Mouse (Mus musculus) brown adipose tissue, adult 24 weeks (tissue): ENCODE data around the gene Nepn. TPM values are rescaled to one million over a fixed set of nuclear protein-coding genes. Genes with fewer than 3 reads are reported as not detected.
A peak's percentile ranks its signal among the peaks of the same experiment; 100 is the strongest.

ENCODE experiments used
- H3K27ac ChIP-seq: fragments of 200-500 bp; replicated peaks from 2 replicates; pipeline ENCODE4 v1.5.1; 2012; ENCODE audit warnings: low read depth, mild to moderate bottlenecking, low read length
- H3K4me1 ChIP-seq: fragments of 200-500 bp; 2 replicates; pipeline ENCODE4 v1.6.1; 2012; ENCODE audit warnings: low read length, mixed read lengths; ENCODE audit not compliant: control insufficient read depth, insufficient read depth, insufficient read length
- H3K4me3 ChIP-seq: fragments of 200-500 bp; 2 replicates; pipeline ENCODE4 v1.5.1; 2012; ENCODE audit warnings: low read depth, mild to moderate bottlenecking, low read length, moderate library complexity; ENCODE audit not compliant: insufficient read depth
- polyA plus RNA-seq: library from polyadenylated mRNA; stranded (reverse); fragments of >200 nt; gene quantifications from 2 replicates; pipeline ENCODE4 v1.2.4, GENCODE M21; 2012; ENCODE audit not compliant: missing spikeins, insufficient read depth, insufficient read length

Gene Nepn
- polyA plus RNA-seq, 1 experiment: 1.7 TPM

GRCm38 (mm10) chr10:52419402-52419801 lies 30.6 kb downstream of the Nepn start:
- H3K4me1 ChIP-seq: peaks cover 10% of the 10 kb centered on the region
- H3K27ac ChIP-seq: peak overlapping the region; percentile 93
- H3K4me3 ChIP-seq: peak overlapping the region; percentile 97; the same call in 1 of the 2 replicates

- H3K27ac ChIP-seq: 0 out of 2 replicates have a peak overlapping the region, but pooled peaks have one; percentile 52
- H3K4me1 ChIP-seq: peaks cover 15% of the 10 kb centered on the region
- H3K4me3 ChIP-seq: no peak overlapping the region
Measured at GRCm38 (mm10) chr10:52420526-52420925, 31.8 kb downstream of the Nepn start.

GRCm38 (mm10) chr10:52421716-52422115 lies 32.9 kb downstream of the Nepn start:
- Histone ChIP-seq H3K27ac (no peak overlapping the region), H3K4me3 (no peak overlapping the region), H3K4me1 (peaks cover 24% of the 10 kb centered on the region)

DNA sequence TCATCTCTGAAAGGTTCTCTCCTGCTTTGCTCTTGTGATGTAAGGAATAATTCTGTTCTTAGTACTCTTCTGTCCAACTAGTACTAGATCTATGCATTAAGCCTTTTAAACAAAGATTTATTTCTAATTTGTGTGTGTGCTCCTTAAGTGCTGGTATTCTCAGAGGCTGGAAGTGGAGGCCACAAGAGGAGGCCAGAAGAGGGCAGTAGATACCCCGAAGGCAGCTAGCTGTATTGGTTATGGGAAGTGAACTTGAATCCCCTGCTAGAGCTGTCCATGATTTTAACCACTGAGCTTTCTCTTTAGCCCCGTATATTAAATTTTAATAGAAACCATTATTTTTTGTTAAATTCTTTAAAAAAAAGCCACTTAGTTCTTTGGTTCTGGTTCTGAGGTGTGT lies 34.3 kb downstream of the Nepn start:
- no peak overlapping the region for H3K4me3 ChIP-seq
- H3K4me1 ChIP-seq: peaks cover 24% of the 10 kb centered on the region
- H3K27ac ChIP-seq: no peak overlapping the region

DNA sequence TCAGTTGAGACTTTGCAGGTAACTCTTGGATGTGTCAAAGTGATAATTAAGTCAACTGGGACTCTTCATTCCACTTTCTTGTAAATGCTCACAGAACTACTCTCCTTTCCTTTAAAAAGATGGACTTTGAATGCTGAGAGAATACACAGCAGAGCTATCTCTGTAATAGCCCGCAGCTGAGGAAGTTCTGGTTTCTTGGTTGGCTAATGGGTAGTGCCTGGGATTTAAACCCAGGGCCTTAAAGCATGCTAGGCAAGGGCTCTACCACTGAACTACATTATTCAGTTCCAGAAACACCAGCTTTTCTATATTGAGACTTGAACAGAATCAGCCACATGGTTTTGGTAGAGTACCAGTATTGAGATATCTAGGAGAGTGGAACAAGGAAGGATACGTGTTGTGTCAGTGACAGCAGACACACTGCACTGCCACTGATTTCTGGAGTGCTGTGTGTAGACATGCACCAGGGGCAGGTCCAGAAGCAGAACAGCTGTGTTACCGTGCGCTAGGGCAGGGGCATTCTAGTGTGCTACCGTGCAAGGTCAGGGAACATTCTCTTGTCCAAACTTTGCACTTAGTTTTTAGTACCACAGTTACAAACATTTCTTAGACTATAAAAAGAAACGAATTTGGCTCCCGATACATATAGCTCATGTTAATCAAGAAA lies 37.7 kb downstream of the Nepn start:
- Histone ChIP-seq H3K27ac (no peak overlapping the region), H3K4me1 (peaks cover 20% of the 10 kb centered on the region), H3K4me3 (no peak overlapping the region)

DNA sequence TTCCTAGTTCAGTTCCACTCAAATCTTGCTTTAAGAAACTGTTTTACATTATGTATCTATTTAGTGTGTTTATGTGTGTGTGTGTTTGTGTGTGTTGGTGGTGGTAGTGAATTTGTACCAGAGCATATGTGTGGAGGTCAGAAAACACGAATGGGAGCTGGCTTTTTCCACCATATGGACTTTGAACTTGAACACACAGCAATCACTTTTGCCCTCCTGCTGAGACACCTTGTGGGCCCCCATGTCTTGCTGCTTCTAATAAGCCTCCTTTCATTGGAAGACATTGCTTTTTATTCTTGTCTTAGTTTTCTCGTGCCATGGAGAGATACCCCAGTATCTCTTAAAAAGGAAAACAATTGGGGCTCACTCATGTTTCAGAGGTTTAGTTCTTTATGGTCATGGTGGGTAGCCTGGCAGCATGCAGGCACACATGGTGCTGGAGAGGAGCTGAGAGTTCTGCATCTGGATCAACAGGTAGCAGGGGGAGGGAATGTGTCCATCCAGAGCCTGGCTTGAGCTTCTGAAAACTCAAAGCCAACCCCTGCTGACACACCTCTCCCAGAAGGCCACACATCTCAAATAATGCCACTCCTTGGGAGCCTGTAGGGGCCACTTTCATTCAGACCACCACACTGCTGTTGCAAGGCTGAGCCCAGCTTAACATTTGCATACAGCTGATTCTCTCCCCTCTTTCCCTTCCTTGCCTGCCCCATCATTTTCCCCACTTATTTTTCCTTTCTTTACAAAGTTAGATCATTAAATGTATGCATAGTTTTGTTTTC lies 39.1 kb downstream of the Nepn start:
- Histone ChIP-seq H3K27ac (no peak overlapping the region), H3K4me3 (no peak overlapping the region)

GRCm38 (mm10) chr10:52430953-52431352 lies 42.2 kb downstream of the Nepn start:
- Histone ChIP-seq H3K4me1 (peaks cover 5% of the 10 kb centered on the region), H3K27ac (no peak overlapping the region), H3K4me3 (no peak overlapping the region)

More for the DNA sequence above, 39.1 kb downstream of the Nepn start:
- H3K4me1 ChIP-seq: peaks cover 14% of the 10 kb centered on the region

DNA sequence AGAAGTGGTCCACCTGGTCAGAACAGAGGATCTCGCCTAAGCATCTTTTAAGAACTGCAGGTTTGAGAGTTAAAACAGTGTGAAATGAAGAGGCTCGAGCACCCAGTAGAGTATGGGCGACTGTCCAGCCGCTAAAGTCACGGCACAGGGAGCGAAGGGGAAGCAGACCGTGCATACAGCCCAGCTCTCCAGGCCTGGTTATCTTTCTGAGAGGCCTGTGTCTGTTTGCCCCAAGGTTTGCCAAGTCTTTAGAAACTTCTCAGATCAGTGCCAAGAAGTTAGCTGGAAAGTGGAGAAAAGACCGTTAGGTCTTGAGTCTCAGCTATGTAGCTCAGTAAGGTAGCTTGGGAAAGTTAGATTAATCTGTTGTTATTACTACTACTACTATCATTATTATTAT lies 46.1 kb downstream of the Nepn start:
- Histone ChIP-seq H3K27ac (no peak overlapping the region), H3K4me1 (no peaks in the 10 kb centered on the region), H3K4me3 (no peak overlapping the region)

Other genes with a start within 250 kb of the Nepn start
- gene Ros1, start 193.7 kb upstream of the Nepn start, polyA plus RNA-seq: not detected in 2 replicates
- gene Dcbld1, start 155.4 kb upstream of the Nepn start, polyA plus RNA-seq: 0.99 and 1.0 TPM in 2 replicates
- not detected in 2 replicates for gene Gm26741, start 30.2 kb upstream of the Nepn start, polyA plus RNA-seq
- gene Gopc, start 6.8 kb upstream of the Nepn start, polyA plus RNA-seq: 9.3 and 12.4 TPM in 2 replicates
- 25.1 and 35.3 TPM in 2 replicates for gene Nus1, start 28.6 kb downstream of the Nepn start, polyA plus RNA-seq